Mouse (Mus musculus): ENCODE measurements around the gene Rps6ka2.
A peak's percentile ranks its signal among the peaks of the same experiment; 100 is the strongest.
"Not testable (repeated sequence)": the region's sequence is repeated elsewhere in the genome, so short reads cannot be mapped to it uniquely, and the experiment has no call there.

Rps6ka2 gene

GRCm38 (mm10) chr17:7264610-7265009 is 94.7 kb downstream of the Rps6ka2 start:
- ATAC-seq (ENCODE audit: insufficient number of reproducible peaks, low FRiP score, low TSS enrichment): no peak

- ATAC-seq (ENCODE audit: insufficient number of reproducible peaks, low FRiP score, low TSS enrichment): no peak
These were observed 95.4 kb downstream of the Rps6ka2 start for GRCm38 (mm10) chr17:7265291-7265690.

DNA sequence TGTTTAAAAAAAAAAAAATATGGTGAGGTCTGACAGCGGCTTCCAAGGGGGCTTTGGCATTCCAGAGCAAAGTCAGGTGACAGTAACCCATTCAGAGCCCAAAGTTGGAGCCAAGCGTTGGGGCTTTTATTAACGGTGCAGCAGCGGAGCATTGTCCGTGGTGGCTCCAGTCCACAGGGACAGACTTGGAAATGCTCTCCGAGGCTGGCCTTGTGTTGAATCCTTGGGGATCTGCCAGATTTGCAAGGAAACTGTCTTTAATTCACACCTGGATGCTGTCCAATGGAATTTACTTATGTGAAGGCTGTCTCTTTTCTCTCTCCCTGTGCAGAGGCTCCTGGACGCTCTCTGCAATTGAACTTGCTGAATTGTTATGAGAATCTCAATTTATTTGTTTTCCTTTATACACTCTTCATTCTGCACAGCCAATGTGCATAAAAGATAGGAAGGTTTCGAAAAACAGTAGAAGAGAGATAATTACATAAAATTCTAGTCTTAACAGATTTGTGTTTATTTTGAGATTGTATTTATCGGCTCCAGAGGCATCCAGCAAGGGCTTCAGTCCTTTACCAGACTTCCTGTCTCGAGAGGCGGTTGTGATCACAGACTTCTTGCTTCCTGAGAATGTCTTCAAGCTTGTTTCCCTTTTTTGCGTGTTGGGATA is 95.9 kb downstream of the Rps6ka2 start:
- no peak for ATAC-seq (ENCODE audit: insufficient number of reproducible peaks, low FRiP score, low TSS enrichment)

GRCm38 (mm10) chr17:7267843-7268242 is 97.9 kb downstream of the Rps6ka2 start:
- no peak for ATAC-seq (ENCODE audit: insufficient number of reproducible peaks, low FRiP score, low TSS enrichment)

DNA sequence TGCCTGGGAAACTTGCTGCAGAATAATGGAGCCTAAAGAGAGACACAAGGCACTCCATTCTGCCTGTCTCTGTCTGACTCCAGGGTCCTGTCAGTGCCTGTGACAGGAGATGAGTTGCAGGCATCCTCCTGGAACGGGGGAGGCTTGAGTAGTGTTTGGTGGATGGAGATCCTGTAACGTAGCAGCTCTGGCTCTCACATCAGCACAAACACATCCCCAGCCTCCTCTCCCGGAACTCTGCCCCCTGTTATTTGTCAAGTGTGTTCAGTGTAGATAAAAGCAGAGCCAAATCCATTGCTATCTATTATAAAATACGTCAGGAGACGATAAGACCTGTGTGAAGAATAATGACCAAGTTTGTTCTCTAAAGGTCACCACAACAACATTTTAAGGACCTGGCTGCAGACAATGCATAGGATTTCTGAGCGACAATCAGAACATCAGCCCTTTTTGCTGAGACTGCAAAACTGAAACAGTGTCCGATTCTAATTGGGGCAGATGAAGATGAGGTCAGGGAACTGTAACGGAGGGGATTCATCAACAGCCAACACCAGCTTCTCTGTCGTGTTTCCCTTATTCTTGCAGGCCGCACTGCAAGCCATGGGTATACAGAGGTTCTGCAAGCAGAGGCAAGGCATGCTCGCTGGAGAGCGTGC is 99.4 kb downstream of the Rps6ka2 start:
- no peak for ATAC-seq (ENCODE audit: insufficient number of reproducible peaks, low FRiP score, low TSS enrichment)

GRCm38 (mm10) chr17:7270506-7270905 is 100.6 kb downstream of the Rps6ka2 start:
- no peak for ATAC-seq (ENCODE audit: insufficient number of reproducible peaks, low FRiP score, low TSS enrichment)

DNA sequence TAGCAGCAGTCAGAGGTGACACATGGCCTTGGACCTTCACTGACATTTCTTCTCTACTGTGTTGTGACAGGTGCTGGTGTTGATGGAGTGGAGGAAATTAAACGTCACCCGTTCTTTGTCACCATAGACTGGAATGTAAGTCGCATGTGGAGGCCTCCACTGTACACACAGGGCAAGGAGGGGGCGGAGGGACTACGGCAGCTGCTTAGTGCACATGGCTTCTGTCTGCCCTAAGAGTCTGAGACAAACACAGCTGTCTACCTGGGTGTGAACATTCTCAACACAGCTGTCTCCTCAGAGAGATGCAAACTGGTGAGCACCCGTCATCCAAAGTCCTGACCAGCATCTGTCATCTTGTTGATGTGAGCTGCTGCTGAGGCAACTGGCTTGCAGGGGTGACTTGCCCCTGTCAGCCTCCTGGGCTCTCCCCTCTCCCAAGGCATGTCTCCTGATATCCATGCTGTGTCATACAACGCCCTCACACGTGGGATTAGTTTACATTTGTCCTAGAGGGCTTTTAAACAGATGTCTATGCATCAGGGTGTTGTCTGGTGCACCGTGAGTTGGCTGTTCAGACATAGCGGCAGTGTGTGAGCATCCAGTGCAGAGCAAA is 101.7 kb downstream of the Rps6ka2 start:
- no peak for ATAC-seq (ENCODE audit: insufficient number of reproducible peaks, low FRiP score, low TSS enrichment)

DNA sequence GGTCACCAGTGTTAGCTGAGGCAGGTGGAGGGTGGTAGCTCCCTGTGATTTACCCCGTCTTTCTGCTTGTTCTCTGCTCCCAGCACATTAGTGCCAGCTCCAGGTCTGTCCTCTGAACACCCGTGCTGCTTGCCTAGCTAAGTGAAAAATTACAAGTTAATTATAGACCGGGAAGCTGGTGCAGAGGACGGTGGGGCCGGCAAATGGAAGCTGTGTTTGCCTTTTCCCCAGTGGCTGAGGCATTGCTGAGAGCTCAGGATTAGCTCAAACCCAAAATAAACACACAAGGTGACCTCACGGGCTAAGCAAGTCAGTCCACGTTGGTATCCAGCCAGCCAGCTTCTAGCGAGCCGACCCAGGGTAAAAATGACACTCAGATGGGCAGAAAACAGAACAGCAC is 103.1 kb downstream of the Rps6ka2 start:
- ATAC-seq (ENCODE audit: insufficient number of reproducible peaks, low FRiP score, low TSS enrichment): no peak

DNA sequence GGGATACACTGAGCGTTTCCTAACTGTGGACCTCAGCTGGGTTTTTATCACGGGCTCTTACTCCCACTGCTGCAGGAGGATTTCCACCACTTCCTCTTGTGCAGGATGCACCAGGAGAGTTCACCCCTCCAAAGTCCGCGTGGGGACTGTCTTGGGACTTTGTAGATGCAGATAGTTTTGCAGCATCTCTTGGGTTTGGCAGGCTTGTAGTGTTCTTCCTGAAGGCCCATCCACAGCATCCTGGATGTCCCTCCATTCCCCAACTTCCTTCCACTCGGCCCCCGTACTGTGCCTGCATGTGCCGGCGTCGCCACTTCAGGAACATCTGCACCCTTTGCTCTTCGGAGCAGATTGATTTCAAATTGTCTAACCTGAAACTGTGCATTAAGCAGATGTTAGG is 103.9 kb downstream of the Rps6ka2 start:
- no peak for ATAC-seq (ENCODE audit: insufficient number of reproducible peaks, low FRiP score, low TSS enrichment)

DNA sequence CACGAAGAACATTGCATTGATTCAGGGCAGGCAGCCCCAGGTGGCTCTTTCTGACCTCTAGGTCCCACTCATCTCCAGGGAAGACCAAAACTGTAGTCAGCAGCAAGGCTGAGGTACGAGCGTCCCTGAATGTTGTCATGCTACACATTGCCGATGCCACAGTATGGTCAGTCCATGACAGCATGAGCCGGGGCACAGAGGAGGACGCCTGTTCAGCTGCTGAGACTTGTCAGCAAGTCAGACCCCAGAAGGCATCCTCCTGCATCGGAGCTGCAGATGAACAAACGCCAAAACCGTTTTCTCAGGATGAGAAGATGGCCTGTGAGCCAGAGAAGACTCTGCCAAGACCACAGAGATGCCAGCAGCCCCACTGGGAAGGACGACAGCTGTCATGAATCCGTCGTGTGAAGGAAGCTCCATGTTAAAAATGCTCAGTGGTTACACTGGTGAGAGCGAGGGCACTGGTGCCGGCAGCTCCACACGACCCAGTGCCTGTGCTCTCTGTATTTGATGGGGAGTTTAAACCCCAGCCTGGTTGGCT is 108.9 kb downstream of the Rps6ka2 start:
- no peak for ATAC-seq (ENCODE audit: insufficient number of reproducible peaks, low FRiP score, low TSS enrichment)

DNA sequence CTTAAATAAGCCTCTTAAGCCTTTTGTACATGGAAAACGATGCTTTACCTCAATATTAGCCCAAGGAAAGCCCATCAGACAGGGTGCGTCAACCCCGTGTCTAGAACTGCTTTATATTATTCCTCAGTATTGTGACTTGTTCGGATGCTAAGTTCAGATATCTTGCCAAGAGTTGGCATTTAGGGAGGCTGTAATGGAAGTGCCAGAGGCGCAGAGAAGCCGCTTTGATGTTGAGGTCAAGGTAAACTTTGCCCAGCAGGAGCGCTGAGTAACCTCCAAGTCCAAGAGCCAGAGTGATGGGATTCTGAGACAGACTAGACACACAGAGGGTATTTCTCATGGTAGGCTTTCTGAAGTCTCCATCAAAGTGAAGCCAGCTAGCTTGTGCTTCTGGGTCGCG is 109.3 kb downstream of the Rps6ka2 start:
- no peak for ATAC-seq (ENCODE audit: insufficient number of reproducible peaks, low FRiP score, low TSS enrichment)

DNA sequence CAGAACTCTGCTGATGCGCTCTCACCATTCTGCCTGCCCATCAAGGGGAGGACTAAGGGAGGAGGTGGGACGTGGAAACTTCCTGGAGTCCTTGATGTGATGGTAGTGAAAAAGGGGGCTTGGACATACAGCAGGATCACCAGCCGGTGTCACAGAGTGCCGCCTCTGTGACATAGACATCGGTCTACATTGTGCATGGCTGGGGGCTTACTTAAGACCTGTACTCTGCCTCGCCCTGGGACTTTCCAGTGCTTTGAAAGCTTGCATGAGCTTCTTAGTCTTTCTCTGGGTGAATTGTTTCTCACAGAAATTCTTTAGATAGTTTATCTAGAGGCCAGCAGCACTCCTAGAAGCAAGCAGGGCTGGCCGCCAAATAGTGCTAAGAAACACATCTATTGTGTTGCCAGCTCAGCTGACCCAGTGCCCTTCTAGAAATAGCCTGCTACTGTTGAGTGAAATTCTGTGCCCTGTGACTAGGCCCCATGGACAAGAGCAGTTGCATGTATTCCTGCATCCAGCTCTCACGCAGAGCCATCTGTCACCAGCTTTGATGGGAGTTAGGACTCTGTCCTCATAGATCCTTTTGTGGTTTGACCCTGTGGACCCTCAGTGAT is 114.5 kb downstream of the Rps6ka2 start:
- ATAC-seq (ENCODE audit: insufficient number of reproducible peaks, low FRiP score, low TSS enrichment): no peak

- no peak for ATAC-seq (ENCODE audit: insufficient number of reproducible peaks, low FRiP score, low TSS enrichment)
These were observed 115.4 kb downstream of the Rps6ka2 start for GRCm38 (mm10) chr17:7285292-7285691.

GRCm38 (mm10) chr17:7286422-7287050 is 116.6 kb downstream of the Rps6ka2 start:
- ATAC-seq (ENCODE audit: insufficient number of reproducible peaks, low FRiP score, low TSS enrichment): no peak

DNA sequence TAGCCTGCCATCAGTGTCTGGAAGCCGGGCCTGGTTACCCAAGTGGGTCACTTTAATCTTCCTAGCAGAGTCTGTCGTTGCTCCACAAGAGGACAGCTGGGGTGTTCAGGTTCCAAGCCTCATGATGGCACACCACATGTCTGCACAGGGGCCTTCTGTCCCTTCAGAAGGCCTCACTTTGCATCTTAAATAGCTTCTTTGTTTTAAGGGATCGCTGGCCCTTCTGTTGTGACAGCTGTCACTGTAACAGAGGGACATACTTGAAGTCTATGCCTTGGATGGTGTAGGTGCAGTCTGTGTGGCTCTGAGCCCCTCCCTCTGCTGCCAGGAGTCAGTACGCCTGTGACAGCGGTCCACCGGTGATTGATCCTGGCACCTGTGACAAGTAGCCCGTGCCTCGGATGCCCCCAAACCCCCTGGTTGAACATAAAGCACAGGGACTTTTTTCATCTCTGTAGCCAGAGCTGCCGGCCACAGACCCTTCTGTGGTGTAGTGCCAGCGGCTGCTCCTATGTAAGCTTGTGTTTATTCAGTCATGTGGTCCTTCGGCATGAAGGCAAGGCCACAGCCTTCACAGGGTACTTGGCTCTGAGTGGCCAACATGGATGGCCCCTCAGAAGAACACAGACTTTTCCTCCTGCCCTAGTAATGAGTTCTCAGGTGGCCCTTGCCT is 122.2 kb downstream of the Rps6ka2 start:
- ATAC-seq (ENCODE audit: insufficient number of reproducible peaks, low FRiP score, low TSS enrichment): no peak

DNA sequence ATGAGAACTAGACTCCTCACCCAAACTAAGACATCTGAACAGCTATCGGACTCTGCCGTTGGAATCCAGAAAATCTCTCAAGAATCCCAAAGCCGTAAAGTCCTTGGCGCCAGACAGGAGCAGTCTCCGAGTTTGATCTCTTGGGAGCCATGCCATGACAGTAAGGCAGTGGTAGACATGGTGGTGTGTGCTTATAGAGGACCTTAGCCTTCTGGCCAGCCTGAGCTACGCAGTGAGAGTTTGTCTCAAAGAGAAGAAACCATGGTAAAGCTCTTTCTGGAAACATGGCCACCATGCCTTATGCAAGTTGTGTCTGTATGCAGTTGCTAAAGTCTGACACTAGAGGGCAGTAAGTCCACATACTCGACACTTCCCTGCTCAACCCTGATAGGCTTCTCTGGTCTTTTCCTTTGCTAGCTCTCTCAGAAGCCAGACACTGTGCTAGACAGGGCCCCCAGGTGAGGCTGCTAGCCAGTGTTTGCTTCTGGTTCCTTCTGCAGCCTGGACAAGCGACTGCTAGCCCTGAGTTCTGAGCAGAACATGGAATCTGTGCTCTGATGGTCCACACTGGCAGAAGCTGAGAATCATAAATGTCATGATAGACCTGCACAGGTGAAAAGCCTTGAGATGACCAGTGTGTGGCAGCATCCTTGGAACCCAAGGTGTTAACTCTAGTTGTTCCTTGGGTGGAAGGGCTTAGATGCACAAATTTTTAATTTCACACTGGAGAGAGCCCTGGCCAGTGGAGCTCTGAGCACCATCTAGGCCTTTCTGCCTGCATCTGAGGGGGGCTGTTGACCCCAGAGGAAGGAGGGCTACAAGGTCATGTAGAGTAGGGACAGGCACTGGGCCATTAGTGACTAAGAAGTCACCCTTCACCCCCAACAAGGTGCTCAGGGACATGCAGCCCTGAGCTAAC is 136.6 kb downstream of the Rps6ka2 start:
- ATAC-seq (ENCODE audit: insufficient number of reproducible peaks, low FRiP score, low TSS enrichment): peak; percentile 57; the same call in 1 of the 2 replicates

GRCm38 (mm10) chr17:7315693-7316382 is 145.9 kb downstream of the Rps6ka2 start:
- ATAC-seq (ENCODE audit: insufficient number of reproducible peaks, low FRiP score, low TSS enrichment): not testable (repeated sequence)

DNA sequence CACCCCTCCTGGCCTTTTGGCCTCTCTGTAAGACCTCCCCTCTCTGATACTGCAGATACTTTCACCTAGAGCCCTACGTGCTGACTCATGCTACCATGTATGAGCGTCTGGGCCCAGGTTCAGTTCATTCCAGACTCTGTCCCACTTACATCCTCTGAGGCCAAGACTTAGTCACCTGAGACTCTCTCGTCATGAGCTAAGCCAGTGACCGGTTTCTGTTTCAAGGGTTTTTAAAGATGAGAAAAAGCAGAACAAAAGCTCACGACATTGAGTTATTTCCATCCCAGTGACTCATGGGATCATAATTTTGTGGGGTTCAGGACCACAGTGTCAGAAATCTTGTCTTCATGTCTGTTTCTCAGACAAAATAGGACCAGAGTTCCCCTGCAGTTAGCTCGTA is 149.9 kb downstream of the Rps6ka2 start:
- not testable (repeated sequence) for ATAC-seq (ENCODE audit: insufficient number of reproducible peaks, low FRiP score, low TSS enrichment)

All from cerebellum, adult (tissue).